Mouse (Mus musculus): ENCODE data around the gene Mroh2a. TPM values are rescaled to one million over a fixed set of nuclear protein-coding genes. Genes with fewer than 3 reads are reported as not detected.

The Mroh2a gene
- polyA plus RNA-seq, 1 experiment = 0.14 TPM

GRCm38 (mm10) chr1:88289152-88289551 is 62.4 kb downstream of the Mroh2a start:
- TF ChIP-seq POLR2A (IDR thresholded peaks at IDR 0.05; ENCODE audit: borderline replicate concordance, extremely low read depth, insufficient read depth, insufficient read length, poor library complexity, severe bottlenecking) = no peak
- DNase-seq (ENCODE audit: low read depth) = no peak

GRCm38 (mm10) chr1:88289917-88290316 is 63.1 kb downstream of the Mroh2a start:
- peak; percentile 55 for DNase-seq (ENCODE audit: low read depth)
- TF ChIP-seq CTCF (IDR thresholded peaks at IDR 0.05; ENCODE audit: borderline replicate concordance, extremely low read depth, insufficient read depth, insufficient read length) (peak; percentile 68), POLR2A (IDR thresholded peaks at IDR 0.05; ENCODE audit: borderline replicate concordance, extremely low read depth, insufficient read depth, insufficient read length, poor library complexity, severe bottlenecking) (no peak)

GRCm38 (mm10) chr1:88290511-88290910 is 63.7 kb downstream of the Mroh2a start:
- TF ChIP-seq CTCF (IDR thresholded peaks at IDR 0.05; ENCODE audit: borderline replicate concordance, extremely low read depth, insufficient read depth, insufficient read length) = no peak
- no peak for TF ChIP-seq POLR2A (IDR thresholded peaks at IDR 0.05; ENCODE audit: borderline replicate concordance, extremely low read depth, insufficient read depth, insufficient read length, poor library complexity, severe bottlenecking)
- DNase-seq (ENCODE audit: low read depth) = no peak

GRCm38 (mm10) chr1:88291409-88292005 is 64.7 kb downstream of the Mroh2a start:
- DNase-seq (ENCODE audit: low read depth) = no peak
- TF ChIP-seq POLR2A (IDR thresholded peaks at IDR 0.05; ENCODE audit: borderline replicate concordance, extremely low read depth, insufficient read depth, insufficient read length, poor library complexity, severe bottlenecking) = no peak
- no peak for TF ChIP-seq CTCF (IDR thresholded peaks at IDR 0.05; ENCODE audit: borderline replicate concordance, extremely low read depth, insufficient read depth, insufficient read length)

- no peak for TF ChIP-seq CTCF (IDR thresholded peaks at IDR 0.05; ENCODE audit: borderline replicate concordance, extremely low read depth, insufficient read depth, insufficient read length)
- TF ChIP-seq POLR2A (IDR thresholded peaks at IDR 0.05; ENCODE audit: borderline replicate concordance, extremely low read depth, insufficient read depth, insufficient read length, poor library complexity, severe bottlenecking) = no peak
Measured at GRCm38 (mm10) chr1:88292057-88292456, 65.3 kb downstream of the Mroh2a start.

GRCm38 (mm10) chr1:88294650-88295049 is 67.9 kb downstream of the Mroh2a start:
- DNase-seq (ENCODE audit: low read depth) = no peak
- TF ChIP-seq CTCF (IDR thresholded peaks at IDR 0.05; ENCODE audit: borderline replicate concordance, extremely low read depth, insufficient read depth, insufficient read length) = no peak
- no peak for TF ChIP-seq POLR2A (IDR thresholded peaks at IDR 0.05; ENCODE audit: borderline replicate concordance, extremely low read depth, insufficient read depth, insufficient read length, poor library complexity, severe bottlenecking)

More at GRCm38 (mm10) chr1:88292057-88292456, 65.3 kb downstream of the Mroh2a start:
- DNase-seq (ENCODE audit: low read depth) = no peak

- no peak for DNase-seq (ENCODE audit: low read depth)
- no peak for TF ChIP-seq POLR2A (IDR thresholded peaks at IDR 0.05; ENCODE audit: borderline replicate concordance, extremely low read depth, insufficient read depth, insufficient read length, poor library complexity, severe bottlenecking)
Measured at GRCm38 (mm10) chr1:88296171-88296920, 69.6 kb downstream of the Mroh2a start.

- DNase-seq (ENCODE audit: low read depth) = peak; percentile 8
- TF ChIP-seq CTCF (IDR thresholded peaks at IDR 0.05; ENCODE audit: borderline replicate concordance, extremely low read depth, insufficient read depth, insufficient read length) = no peak
- TF ChIP-seq POLR2A (IDR thresholded peaks at IDR 0.05; ENCODE audit: borderline replicate concordance, extremely low read depth, insufficient read depth, insufficient read length, poor library complexity, severe bottlenecking) = no peak
Measured at GRCm38 (mm10) chr1:88297480-88298258, 70.9 kb downstream of the Mroh2a start.

- TF ChIP-seq CTCF (IDR thresholded peaks at IDR 0.05; ENCODE audit: borderline replicate concordance, extremely low read depth, insufficient read depth, insufficient read length) = no peak
- TF ChIP-seq POLR2A (IDR thresholded peaks at IDR 0.05; ENCODE audit: borderline replicate concordance, extremely low read depth, insufficient read depth, insufficient read length, poor library complexity, severe bottlenecking) = no peak
- DNase-seq (ENCODE audit: low read depth) = peak; percentile 9
Measured at GRCm38 (mm10) chr1:88298686-88299528, 72.1 kb downstream of the Mroh2a start.

- DNase-seq (ENCODE audit: low read depth) = peak; percentile 1
- no peak for TF ChIP-seq CTCF (IDR thresholded peaks at IDR 0.05; ENCODE audit: borderline replicate concordance, extremely low read depth, insufficient read depth, insufficient read length)
Measured at GRCm38 (mm10) chr1:88299529-88299945, 72.8 kb downstream of the Mroh2a start.

All from brain, embryonic 14.5 days (tissue).